Mouse (Mus musculus) intestine, embryonic 15.5 days (tissue): ENCODE results near the gene BC067074. TPM values are rescaled to one million over a fixed set of nuclear protein-coding genes. Genes with fewer than 3 reads are reported as not detected.
"Not testable (repeated sequence)": the region's sequence is repeated elsewhere in the genome, so short reads cannot be mapped to it uniquely, and the experiment has no call there.

ENCODE experiments used
- ATAC-seq: fragments of 200-750 bp; cut with Nextera tagmentation; 2 replicates; pipeline ENCODE4 v1.8.0; 2017; ENCODE audit warnings: moderate TSS enrichment, moderate library complexity
- H3K27ac ChIP-seq: fragments of 300-500 bp; sonication (generic); 2 replicates; pipeline ENCODE4 v1.5.1; 2015; ENCODE audit warnings: mild to moderate bottlenecking, inconsistent platforms
- H3K27me3 ChIP-seq: fragments of 300-500 bp; sonication (generic); replicated peaks from 2 replicates; pipeline ENCODE4 v1.6.1; 2015; ENCODE audit warnings: inconsistent platforms
- H3K36me3 ChIP-seq: fragments of 300-500 bp; sonication (generic); 2 replicates; pipeline ENCODE4 v1.6.1; 2015; ENCODE audit warnings: inconsistent platforms
- H3K4me1 ChIP-seq: fragments of 300-500 bp; sonication (generic); replicated peaks from 2 replicates; pipeline ENCODE4 v1.6.1; 2015; ENCODE audit warnings: inconsistent platforms
- H3K4me2 ChIP-seq: fragments of 300-500 bp; sonication (generic); replicated peaks from 2 replicates; pipeline ENCODE4 v1.6.1; 2015; ENCODE audit warnings: mild to moderate bottlenecking, inconsistent platforms
- H3K4me3 ChIP-seq: fragments of 300-500 bp; sonication (generic); replicated peaks from 2 replicates; pipeline ENCODE4 v1.5.1; 2015; ENCODE audit warnings: inconsistent platforms
- H3K9ac ChIP-seq: fragments of 300-500 bp; sonication (generic); 2 replicates; pipeline ENCODE4 v1.6.1; 2015; ENCODE audit warnings: inconsistent platforms
- H3K9me3 ChIP-seq: fragments of 300-500 bp; sonication (generic); 2 replicates; pipeline ENCODE4 v1.6.1; 2016; ENCODE audit warnings: inconsistent platforms
- WGBS: fragments of 180-500 bp; shearing (Covaris S2); methylation state at CpG from one replicate; pipeline ENCODE4 v1.1.7; 2015; 5-methylcytosine and 5-hydroxymethylcytosine counted together
- polyA plus RNA-seq: library from polyadenylated mRNA; unstranded; fragments of >200 nt; fragmentation: Nextera tagmentation; extraction: Ambion mirVana; gene quantifications from 2 replicates; pipeline ENCODE4 v1.2.1, GENCODE M21; 2015

Gene BC067074
- polyA plus RNA-seq, 1 experiment from 2014 or later, result 2.8 TPM

DNA sequence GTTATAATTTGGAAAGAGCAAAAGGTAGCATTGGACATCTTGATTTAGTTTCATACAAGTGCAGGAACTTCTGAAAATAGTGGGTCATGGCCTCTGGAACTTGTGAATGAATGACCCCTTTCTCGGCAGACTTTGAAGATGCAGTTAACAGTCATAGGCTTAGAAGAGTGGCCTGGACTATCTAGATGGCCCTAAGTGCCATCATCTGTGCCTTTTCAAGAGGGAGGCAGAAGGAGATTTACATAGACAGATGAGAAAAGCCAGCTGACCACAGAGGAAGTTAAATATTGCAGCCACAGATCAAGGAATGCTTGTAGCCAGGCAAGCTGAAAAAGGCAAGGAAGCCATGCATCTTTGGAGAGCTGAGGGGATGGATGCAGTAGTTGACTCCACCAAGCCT is 66.7 kb downstream of the BC067074 start:
- H3K27me3 ChIP-seq, result no peaks in the 10 kb centered on the region
- no peak overlapping the region for H3K9ac ChIP-seq
- no peaks in the 10 kb centered on the region for H3K4me1 ChIP-seq
- no peaks in the 10 kb centered on the region for H3K36me3 ChIP-seq
- no peak for ATAC-seq
- H3K4me3 ChIP-seq, result no peak overlapping the region
- WGBS, result 15% methylated on average over 1 of the region's 1 CpGs
- H3K4me2 ChIP-seq, result no peak overlapping the region
- H3K27ac ChIP-seq, result no peak overlapping the region
- H3K9me3 ChIP-seq, result no peaks in the 10 kb centered on the region

DNA sequence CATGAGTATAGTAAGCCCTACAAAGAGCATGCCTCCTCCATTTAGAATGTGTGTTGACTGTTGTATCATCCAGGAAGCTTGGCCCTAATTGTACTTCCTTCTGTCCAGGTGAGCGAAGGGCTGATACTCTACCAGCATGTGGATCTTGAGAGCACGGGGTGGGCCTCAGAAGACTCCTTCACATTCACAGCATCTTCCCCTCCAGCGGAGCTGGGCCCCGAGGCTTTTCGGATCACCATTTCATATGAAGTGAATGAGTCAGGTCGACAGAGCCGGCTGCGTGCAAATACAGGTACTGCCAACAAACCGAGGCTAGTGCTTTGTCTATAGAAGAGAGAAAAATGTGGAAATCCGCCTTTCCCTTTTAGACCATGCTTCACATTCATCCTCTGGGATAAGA is 73.0 kb downstream of the BC067074 start:
- Histone ChIP-seq H3K27ac (no peak overlapping the region), H3K27me3 (no peaks in the 10 kb centered on the region), H3K4me2 (no peak overlapping the region), H3K4me1 (no peaks in the 10 kb centered on the region; the same call in 1 of the 2 replicates), H3K9ac (no peak overlapping the region), H3K9me3 (no peaks in the 10 kb centered on the region), H3K4me3 (no peak overlapping the region), H3K36me3 (no peaks in the 10 kb centered on the region)
- WGBS, result 92% methylated on average over 10 of the region's 10 CpGs
- ATAC-seq, result no peak

DNA sequence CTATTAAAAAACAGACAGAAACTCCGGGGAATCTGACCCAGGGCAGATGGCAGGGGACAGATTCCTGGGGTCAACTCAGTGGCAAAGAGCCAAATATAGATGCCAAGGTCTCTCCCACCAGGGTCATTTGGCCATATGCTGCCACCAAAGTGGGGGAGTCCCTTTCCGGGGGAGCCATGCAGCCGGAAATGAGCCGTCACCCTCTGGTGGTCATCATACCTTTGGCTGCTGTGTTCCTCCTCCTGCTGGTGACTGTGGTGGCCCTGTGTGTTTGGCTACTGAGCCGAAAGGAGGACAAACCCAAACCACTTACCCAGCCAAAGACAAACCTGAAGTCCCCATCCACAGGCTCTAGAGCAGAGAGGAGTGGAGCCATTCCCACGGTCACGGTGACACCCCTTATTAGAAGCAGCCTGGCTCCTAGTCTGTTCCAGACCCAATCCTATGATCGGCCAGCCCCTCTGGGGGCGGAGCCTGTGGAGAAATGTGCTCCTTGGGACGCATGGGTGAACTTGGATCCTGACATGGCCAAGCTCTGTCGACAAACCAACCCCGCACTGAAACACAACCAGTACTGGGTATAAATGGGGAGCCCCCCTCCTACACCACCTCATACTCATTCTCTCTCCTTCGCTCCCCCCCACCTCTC is 76.1 kb downstream of the BC067074 start:
- Histone ChIP-seq H3K4me3 (no peak overlapping the region), H3K27ac (no peak overlapping the region), H3K9ac (no peak overlapping the region), H3K27me3 (no peaks in the 10 kb centered on the region), H3K36me3 (no peaks in the 10 kb centered on the region), H3K9me3 (no peaks in the 10 kb centered on the region), H3K4me1 (no peaks in the 10 kb centered on the region; the same call in 1 of the 2 replicates), H3K4me2 (no peak overlapping the region)
- ATAC-seq, result no peak
- 80% methylated on average over 13 of the region's 13 CpGs for WGBS

DNA sequence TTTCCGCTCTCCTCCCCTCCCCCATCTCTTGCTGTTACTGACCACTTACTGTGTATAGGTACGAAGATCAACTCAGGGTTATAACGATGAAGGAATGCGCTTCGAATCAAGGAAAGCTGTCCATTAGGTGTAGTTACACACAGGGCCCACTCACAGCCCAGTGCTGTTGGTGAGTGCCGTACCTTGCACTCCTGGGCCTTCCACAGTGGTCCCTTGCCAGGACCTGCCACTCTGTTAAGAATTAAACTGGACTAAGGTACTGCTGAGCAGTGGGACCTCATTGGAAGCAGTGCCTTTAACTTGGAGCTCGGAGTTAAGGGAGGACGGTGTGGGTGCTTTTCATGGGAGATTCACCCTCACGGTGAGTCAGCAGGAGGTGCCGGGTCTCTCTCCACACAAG is 76.7 kb downstream of the BC067074 start:
- no peak overlapping the region for H3K27ac ChIP-seq
- no peak overlapping the region for H3K4me2 ChIP-seq
- H3K9me3 ChIP-seq, result no peaks in the 10 kb centered on the region
- no peak overlapping the region for H3K4me3 ChIP-seq
- no peaks in the 10 kb centered on the region; the same call in 1 of the 2 replicates for H3K4me1 ChIP-seq
- no peaks in the 10 kb centered on the region for H3K27me3 ChIP-seq
- H3K9ac ChIP-seq, result no peak overlapping the region
- no peaks in the 10 kb centered on the region for H3K36me3 ChIP-seq
- WGBS, result 75% methylated on average over 10 of the region's 10 CpGs
- no peak for ATAC-seq

DNA sequence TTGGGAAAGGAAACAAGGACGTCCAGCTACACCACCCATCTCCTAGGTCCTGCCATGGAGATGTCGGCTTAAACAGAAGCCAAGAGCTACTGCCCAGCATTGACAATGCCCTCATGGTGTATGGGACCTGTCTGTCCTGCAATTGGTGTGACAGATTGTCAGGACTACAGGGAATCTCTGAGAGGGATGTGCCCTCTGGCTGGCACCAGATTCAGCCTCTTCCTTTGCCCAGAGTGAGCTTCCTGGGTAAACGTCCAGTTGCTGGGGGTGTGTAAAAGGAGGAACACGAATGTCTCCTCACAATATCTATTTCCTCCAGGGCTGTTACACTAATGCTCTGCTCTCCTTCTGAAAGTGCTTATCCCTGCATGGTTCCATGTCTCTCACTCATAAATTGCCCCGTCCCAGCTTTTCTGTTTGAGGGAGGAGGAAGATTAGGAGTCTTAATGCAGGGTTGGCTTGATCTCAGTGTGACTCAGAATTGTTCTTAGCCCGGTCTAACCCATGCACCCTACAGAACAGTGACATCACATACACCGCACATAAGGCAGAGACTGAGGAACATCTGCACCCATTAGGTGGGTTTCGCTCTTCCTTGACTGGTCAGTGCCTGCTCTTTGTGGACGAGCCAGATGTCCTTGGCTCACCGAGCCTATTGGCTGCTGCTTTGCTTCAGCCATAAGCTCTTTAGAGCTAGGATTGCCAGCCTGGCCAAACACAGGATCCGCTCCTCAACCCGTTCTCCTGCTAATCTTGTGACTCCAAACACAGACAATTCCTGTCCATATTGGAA is 80.5 kb downstream of the BC067074 start:
- no peak overlapping the region for H3K4me3 ChIP-seq
- no peak for ATAC-seq
- H3K27me3 ChIP-seq, result no peaks in the 10 kb centered on the region
- H3K4me1 ChIP-seq, result no peaks in the 10 kb centered on the region; the same call in 1 of the 2 replicates
- H3K9me3 ChIP-seq, result no peaks in the 10 kb centered on the region
- H3K9ac ChIP-seq, result no peak overlapping the region
- no peak overlapping the region for H3K27ac ChIP-seq
- 72% methylated on average over 12 of the region's 12 CpGs for WGBS
- no peaks in the 10 kb centered on the region for H3K36me3 ChIP-seq
- no peak overlapping the region for H3K4me2 ChIP-seq

DNA sequence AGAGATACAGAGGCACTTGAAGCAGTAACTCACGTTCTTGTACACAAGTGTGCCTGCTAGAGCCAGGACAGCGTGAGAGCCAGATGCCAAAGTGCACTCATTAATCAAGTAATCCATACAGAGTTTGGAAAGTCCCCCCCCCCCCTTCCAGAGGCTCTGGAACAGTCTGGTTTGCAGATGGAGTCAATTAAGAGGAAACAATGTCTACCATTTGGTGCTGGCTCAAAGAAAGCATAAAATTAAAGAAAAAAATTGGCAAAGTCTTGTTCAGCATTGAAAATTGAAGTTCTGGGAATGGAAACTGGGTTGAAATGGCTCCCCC is 81.1 kb downstream of the BC067074 start:
- Histone ChIP-seq H3K4me2 (no peak overlapping the region), H3K9ac (no peak overlapping the region), H3K4me1 (no peaks in the 10 kb centered on the region; the same call in 1 of the 2 replicates), H3K27ac (no peak overlapping the region), H3K4me3 (no peak overlapping the region), H3K9me3 (no peaks in the 10 kb centered on the region), H3K27me3 (no peaks in the 10 kb centered on the region), H3K36me3 (no peaks in the 10 kb centered on the region)
- ATAC-seq, result no peak
- 25% methylated on average over 2 of the region's 2 CpGs for WGBS

DNA sequence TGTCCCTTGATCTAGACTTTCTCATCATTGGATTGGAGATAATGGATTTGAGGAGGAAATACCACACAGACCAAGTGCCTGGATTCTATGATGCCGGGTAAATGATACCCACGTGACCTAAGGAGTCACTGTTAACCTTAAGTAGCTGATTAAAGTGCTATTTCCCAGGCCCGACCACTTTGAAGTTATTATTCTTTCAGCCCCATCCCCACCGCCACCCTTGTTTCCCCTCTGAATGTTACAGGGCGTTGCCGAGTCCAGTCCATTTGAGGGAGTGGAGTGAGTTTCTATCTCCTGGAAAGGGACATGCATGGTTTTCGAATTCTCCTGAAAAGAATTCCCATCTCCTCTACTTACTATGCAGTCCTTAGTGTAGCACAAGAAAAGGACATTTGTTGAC is 84.7 kb downstream of the BC067074 start:
- Histone ChIP-seq H3K4me3 (no peak overlapping the region), H3K4me1 (no peaks in the 10 kb centered on the region), H3K36me3 (no peaks in the 10 kb centered on the region), H3K27ac (no peak overlapping the region), H3K9ac (no peak overlapping the region), H3K4me2 (no peak overlapping the region), H3K27me3 (no peaks in the 10 kb centered on the region), H3K9me3 (no peaks in the 10 kb centered on the region)
- WGBS, result 85% methylated on average over 7 of the region's 7 CpGs
- ATAC-seq, result no peak

DNA sequence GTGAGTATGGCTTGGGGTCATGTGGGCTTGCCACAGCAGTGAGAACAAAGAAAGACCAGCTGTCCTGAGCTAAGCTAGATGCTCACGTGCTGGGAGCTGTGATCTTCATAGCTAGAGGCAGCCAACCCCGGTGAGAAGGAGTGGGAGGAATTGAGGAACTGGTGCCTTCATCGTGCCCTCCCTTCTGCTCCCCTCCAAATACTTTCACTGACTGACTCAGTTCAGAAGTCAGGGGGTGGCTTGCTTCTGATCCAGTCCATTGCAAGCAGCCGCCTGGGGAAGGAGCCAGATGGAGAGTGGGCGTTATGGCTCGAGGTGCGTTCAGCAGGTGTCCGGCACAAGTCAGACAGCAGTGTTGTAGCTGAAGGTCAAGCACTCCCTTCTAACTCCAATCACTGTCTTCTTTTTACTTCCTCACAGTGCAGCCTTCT is 86.0 kb downstream of the BC067074 start:
- ATAC-seq, result no peak

DNA sequence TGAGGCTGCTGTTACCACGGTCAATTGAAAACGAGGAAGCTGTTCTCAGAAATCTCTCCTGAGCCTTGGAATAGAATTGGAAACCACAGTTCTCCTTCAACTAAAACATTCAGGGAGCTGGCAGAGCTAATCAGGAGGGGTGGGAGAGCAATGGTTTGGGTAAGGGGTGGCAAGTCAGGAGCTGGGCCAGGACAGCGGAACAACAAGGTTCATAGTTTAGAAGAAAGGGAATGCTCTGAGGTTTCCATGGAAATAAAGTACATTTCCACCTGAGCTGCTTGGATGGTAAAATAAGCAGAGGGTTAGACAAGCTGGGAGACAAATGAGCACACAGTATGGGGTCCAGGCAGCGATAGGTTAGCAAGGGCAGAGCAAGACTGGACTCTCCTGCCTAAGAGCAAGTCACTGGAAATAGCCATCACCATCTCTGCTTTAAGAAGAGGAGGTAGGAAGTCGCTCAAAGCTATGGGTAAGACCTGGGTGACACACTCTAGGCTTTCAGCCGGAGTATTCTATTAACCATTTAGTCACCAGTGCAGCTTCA is 86.9 kb downstream of the BC067074 start:
- Histone ChIP-seq H3K9me3 (no peaks in the 10 kb centered on the region), H3K4me3 (no peak overlapping the region), H3K27ac (no peak overlapping the region), H3K4me1 (no peaks in the 10 kb centered on the region), H3K36me3 (no peaks in the 10 kb centered on the region), H3K27me3 (no peaks in the 10 kb centered on the region), H3K9ac (no peak overlapping the region), H3K4me2 (no peak overlapping the region)
- 54% methylated on average over 6 of the region's 6 CpGs for WGBS
- no peak for ATAC-seq

More for the DNA sequence above, 86.0 kb downstream of the BC067074 start:
- Histone ChIP-seq H3K9ac (no peak overlapping the region), H3K4me1 (no peaks in the 10 kb centered on the region), H3K9me3 (no peaks in the 10 kb centered on the region), H3K4me2 (no peak overlapping the region), H3K36me3 (no peaks in the 10 kb centered on the region), H3K4me3 (no peak overlapping the region), H3K27ac (no peak overlapping the region), H3K27me3 (no peaks in the 10 kb centered on the region)
- WGBS, result 86% methylated on average over 8 of the region's 8 CpGs

DNA sequence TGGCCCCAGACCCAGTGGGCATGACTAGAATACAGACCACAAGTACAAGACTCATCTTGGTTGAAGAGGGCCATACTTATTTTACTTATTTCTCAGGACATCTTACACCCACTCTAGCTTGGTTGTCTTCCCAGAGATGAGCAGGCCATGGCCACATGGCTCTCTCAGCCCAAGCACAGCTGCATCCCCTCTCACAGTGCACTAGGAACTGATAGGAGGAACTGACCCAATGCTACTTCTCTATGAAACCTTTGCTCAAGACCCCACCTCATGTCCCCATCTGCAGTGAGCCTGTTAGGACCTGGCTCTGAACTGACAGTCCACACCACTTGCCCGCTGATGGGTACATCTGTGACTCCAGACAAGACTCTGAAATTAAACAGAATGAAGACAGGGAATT is 88.8 kb downstream of the BC067074 start:
- no peaks in the 10 kb centered on the region for H3K27me3 ChIP-seq
- H3K27ac ChIP-seq, result no peak overlapping the region
- no peak for ATAC-seq
- H3K9me3 ChIP-seq, result no peaks in the 10 kb centered on the region
- no peaks in the 10 kb centered on the region for H3K4me1 ChIP-seq
- no peak overlapping the region for H3K9ac ChIP-seq
- H3K36me3 ChIP-seq, result no peaks in the 10 kb centered on the region
- no peak overlapping the region for H3K4me3 ChIP-seq
- H3K4me2 ChIP-seq, result no peak overlapping the region
- WGBS, result 86% methylated on average over 1 of the region's 1 CpGs

DNA sequence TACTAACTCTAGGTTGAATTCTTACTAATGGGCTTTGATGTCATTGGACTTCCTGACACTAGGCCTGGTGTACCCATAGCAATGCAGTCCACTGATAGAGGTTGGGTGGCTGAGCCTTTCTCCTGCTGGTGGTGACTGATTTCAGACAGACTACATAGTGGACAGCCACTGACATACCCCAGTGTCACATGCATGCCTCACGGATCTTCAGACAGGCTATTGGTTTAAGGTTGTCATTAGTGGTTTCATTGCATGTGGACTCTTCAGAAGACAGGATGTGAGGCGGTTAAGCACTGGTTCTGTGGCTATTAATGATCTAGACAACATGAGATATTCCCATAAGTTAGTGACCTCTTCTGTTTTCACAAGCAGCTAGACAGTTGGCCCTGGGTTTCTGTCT is 89.2 kb downstream of the BC067074 start:
- WGBS, result 84% methylated on average over 2 of the region's 2 CpGs
- Histone ChIP-seq H3K4me1 (no peaks in the 10 kb centered on the region), H3K4me3 (no peak overlapping the region), H3K27me3 (no peaks in the 10 kb centered on the region), H3K36me3 (no peaks in the 10 kb centered on the region), H3K9me3 (no peaks in the 10 kb centered on the region), H3K4me2 (no peak overlapping the region), H3K9ac (no peak overlapping the region), H3K27ac (no peak overlapping the region)
- ATAC-seq, result no peak

DNA sequence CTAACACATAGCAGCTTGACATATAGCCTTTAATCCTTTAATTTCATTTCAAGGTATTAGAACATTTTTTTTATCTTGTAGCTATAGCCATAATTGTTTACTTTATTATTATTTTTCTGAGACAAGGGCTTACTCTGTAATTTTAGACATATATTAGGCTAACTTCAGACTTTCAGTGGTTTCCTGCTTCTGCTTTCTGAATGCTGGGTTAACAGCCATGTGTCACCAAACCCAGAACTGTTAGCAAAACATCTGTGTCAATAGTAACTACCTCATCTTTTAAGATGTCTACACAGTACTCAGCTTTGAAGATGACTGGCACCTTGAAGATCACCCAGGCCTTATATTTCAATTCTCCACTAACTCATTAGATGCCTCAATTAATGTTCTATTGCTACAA is 89.8 kb downstream of the BC067074 start:
- not testable (repeated sequence) for H3K4me1 ChIP-seq, H3K27ac ChIP-seq, H3K4me3 ChIP-seq, H3K9ac ChIP-seq, ATAC-seq, H3K36me3 ChIP-seq, H3K27me3 ChIP-seq, H3K9me3 ChIP-seq, H3K4me2 ChIP-seq

DNA sequence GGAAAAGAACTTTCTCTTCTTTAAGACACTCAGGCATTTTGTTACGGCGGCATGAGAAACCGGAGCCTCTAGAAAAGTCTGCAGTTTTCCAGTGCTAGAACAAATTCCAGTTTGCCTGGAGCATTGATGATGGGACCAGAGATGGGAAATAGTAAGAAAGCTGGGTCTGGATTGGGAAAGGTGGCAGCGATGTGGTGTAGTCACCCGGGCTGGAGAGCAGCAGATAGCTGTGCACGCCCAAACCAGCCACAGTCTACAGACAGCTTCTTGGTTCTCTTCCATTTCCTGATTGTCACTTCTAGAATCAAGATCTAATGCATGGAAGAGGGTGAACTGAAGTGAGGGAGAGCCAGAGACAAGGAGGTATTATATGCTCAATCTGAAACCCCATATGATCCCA is 100.4 kb downstream of the BC067074 start:
- Histone ChIP-seq H3K9me3 (no peaks in the 10 kb centered on the region), H3K4me2 (no peak overlapping the region)
- no peak for ATAC-seq

More for the DNA sequence above, 100.4 kb downstream of the BC067074 start:
- Histone ChIP-seq H3K27ac (no peak overlapping the region), H3K27me3 (no peaks in the 10 kb centered on the region), H3K4me3 (no peak overlapping the region), H3K36me3 (no peaks in the 10 kb centered on the region), H3K9ac (no peak overlapping the region), H3K4me1 (no peaks in the 10 kb centered on the region)
- WGBS, result 95% methylated on average over 6 of the region's 6 CpGs
